Mouse (Mus musculus) liver, postnatal 0 days (tissue): Measurements from ENCODE around the gene Plekhg3. TPM values are rescaled to one million over a fixed set of nuclear protein-coding genes. Genes with fewer than 3 reads are reported as not detected.

Source experiments
- ATAC-seq: fragments of 200-750 bp; cut with Nextera tagmentation; 2 replicates; pipeline ENCODE4 v1.8.0; 2017; ENCODE audit warnings: mild to moderate bottlenecking, moderate library complexity
- DNase-seq: peaks from one replicate; pipeline ENCODE4 v3.0.0-alpha.2; 2016
- H3K27ac ChIP-seq: fragments of 300-500 bp; sonication (generic); 2 replicates; pipeline ENCODE4 v1.5.1; 2014; ENCODE audit warnings: antibody characterized with exemption, moderate library complexity, mild to moderate bottlenecking, low read depth
- H3K27me3 ChIP-seq: fragments of 300-500 bp; sonication (generic); 2 replicates; pipeline ENCODE4 v1.6.1; 2014; ENCODE audit warnings: low read length, control low read depth, mixed read lengths; ENCODE audit not compliant: insufficient read depth
- H3K36me3 ChIP-seq: fragments of 300-500 bp; sonication (generic); replicated peaks from 2 replicates; pipeline ENCODE4 v1.6.1; 2014; ENCODE audit warnings: mild to moderate bottlenecking, control low read depth, low read length, moderate library complexity, mixed read lengths; ENCODE audit not compliant: insufficient read depth
- H3K4me1 ChIP-seq: fragments of 300-500 bp; sonication (generic); 2 replicates; pipeline ENCODE4 v1.6.1; 2014; ENCODE audit warnings: antibody characterized with exemption, mild to moderate bottlenecking, control low read depth; ENCODE audit not compliant: insufficient read depth
- H3K4me2 ChIP-seq: fragments of 300-500 bp; sonication (generic); 2 replicates; pipeline ENCODE4 v1.6.1; 2014; ENCODE audit warnings: low read depth, mild to moderate bottlenecking, low read length, moderate library complexity, mixed read lengths
- H3K4me3 ChIP-seq: fragments of 300-500 bp; sonication (generic); 2 replicates; pipeline ENCODE4 v1.5.1; 2014; ENCODE audit warnings: low read depth, low read length
- H3K9ac ChIP-seq: fragments of 300-500 bp; sonication (generic); replicated peaks from 2 replicates; pipeline ENCODE4 v1.6.1; 2014; ENCODE audit warnings: mild to moderate bottlenecking, moderate library complexity
- H3K9me3 ChIP-seq: fragments of 300-500 bp; sonication (generic); 2 replicates; pipeline ENCODE4 v1.6.1; 2016; ENCODE audit warnings: mild to moderate bottlenecking, control low read depth, low read length, mixed read lengths
- CTCF ChIP-seq: sonication (generic); IDR thresholded peaks from 2 replicates; pipeline ENCODE4 v1.5.1; 2016; ENCODE audit warnings: antibody characterized with exemption, low read depth
- EP300 ChIP-seq: IDR thresholded peaks from 2 replicates; pipeline ENCODE4 v1.6.1; 2016; ENCODE audit warnings: antibody characterized with exemption, low read depth, mild to moderate bottlenecking
- WGBS: fragments of 180-500 bp; shearing (Covaris S2); extraction: QIAGEN DNeasy Blood & Tissue Kit; methylation state at CpG from one replicate; pipeline ENCODE4 v1.1.7; 2014; ENCODE audit not compliant: insufficient replicate concordance; 5-methylcytosine and 5-hydroxymethylcytosine counted together
- polyA plus RNA-seq: library from polyadenylated mRNA; unstranded; fragments of >200 nt; fragmentation: Nextera tagmentation; extraction: Ambion mirVana; gene quantifications from 2 replicates; pipeline ENCODE4 v1.2.1, GENCODE M21; 2015

The Plekhg3 gene
- polyA plus RNA-seq, 1 experiment from 2014 or later: 3.7 TPM

GRCm38 (mm10) chr12:76589531-76589930 lies 58.8 kb downstream of the Plekhg3 start:
- TF ChIP-seq EP300 (no peak), CTCF (no peak)
- ATAC-seq (no peak), DNase-seq (no peak)
- Histone ChIP-seq H3K4me3 (no peak overlapping the region), H3K36me3 (no peaks in the 10 kb centered on the region), H3K4me2 (no peak overlapping the region), H3K27ac (no peak overlapping the region), H3K9me3 (no peaks in the 10 kb centered on the region), H3K27me3 (no peaks in the 10 kb centered on the region), H3K4me1 (peaks cover 17% of the 10 kb centered on the region), H3K9ac (no peak overlapping the region)
- WGBS: 64% methylated on average over 6 of the region's 6 CpGs

- peaks cover 19% of the 10 kb centered on the region for H3K4me1 ChIP-seq
- no peak overlapping the region for H3K4me3 ChIP-seq
- H3K36me3 ChIP-seq: peaks cover 8% of the 10 kb centered on the region
- no peak overlapping the region for H3K9ac ChIP-seq
- H3K27me3 ChIP-seq: no peaks in the 10 kb centered on the region
- no peaks in the 10 kb centered on the region for H3K9me3 ChIP-seq
- DNase-seq (no peak), ATAC-seq (no peak)
- no peak for TF ChIP-seq EP300
- TF ChIP-seq CTCF: no peak
- H3K4me2 ChIP-seq: no peak overlapping the region
- WGBS: 83% methylated on average over 3 of the region's 3 CpGs
- H3K27ac ChIP-seq: no peak overlapping the region
Measured at GRCm38 (mm10) chr12:76591037-76591436, 60.3 kb downstream of the Plekhg3 start.

GRCm38 (mm10) chr12:76592213-76592612 lies 61.5 kb downstream of the Plekhg3 start:
- Histone ChIP-seq H3K9ac (no peak overlapping the region), H3K9me3 (no peaks in the 10 kb centered on the region), H3K4me3 (no peak overlapping the region), H3K27me3 (no peaks in the 10 kb centered on the region), H3K4me1 (peaks cover 19% of the 10 kb centered on the region), H3K36me3 (peaks cover 18% of the 10 kb centered on the region), H3K4me2 (no peak overlapping the region), H3K27ac (no peak overlapping the region)
- 57% methylated on average over 1 of the region's 1 CpGs for WGBS
- no peak for TF ChIP-seq EP300
- TF ChIP-seq CTCF: peak; percentile 90
- peak; percentile 81 for DNase-seq
- no peak for ATAC-seq

DNA sequence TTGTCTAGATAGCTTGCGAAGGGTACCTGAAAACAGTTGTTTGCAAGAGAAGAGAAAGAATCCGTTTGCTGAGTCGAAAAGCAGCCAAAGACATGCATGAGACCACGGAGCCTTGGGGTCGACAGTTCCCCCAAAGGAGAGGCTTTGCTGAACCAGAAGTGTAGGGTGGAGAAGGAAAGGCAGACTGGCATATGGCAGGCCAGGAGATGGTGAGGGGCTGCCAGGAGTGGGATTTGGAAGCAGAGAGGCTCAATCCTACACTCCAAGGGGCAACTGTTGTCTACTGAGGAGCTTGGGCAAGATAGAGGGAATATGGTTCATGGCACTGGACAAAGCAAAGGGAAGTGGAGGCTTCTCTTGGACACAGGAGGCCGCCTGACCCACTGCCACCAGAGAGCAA lies 62.6 kb downstream of the Plekhg3 start:
- no peak for DNase-seq
- ATAC-seq: no peak
- Histone ChIP-seq H3K4me3 (no peak overlapping the region), H3K9ac (peak overlapping the region; percentile 41; the same call in 1 of the 2 replicates), H3K36me3 (peaks cover 22% of the 10 kb centered on the region), H3K27ac (peak overlapping the region; percentile 62), H3K27me3 (no peaks in the 10 kb centered on the region), H3K4me1 (peaks cover 19% of the 10 kb centered on the region), H3K9me3 (no peaks in the 10 kb centered on the region), H3K4me2 (peak overlapping the region; percentile 61)
- 74% methylated on average over 6 of the region's 6 CpGs for WGBS
- TF ChIP-seq CTCF (no peak), EP300 (no peak)

DNA sequence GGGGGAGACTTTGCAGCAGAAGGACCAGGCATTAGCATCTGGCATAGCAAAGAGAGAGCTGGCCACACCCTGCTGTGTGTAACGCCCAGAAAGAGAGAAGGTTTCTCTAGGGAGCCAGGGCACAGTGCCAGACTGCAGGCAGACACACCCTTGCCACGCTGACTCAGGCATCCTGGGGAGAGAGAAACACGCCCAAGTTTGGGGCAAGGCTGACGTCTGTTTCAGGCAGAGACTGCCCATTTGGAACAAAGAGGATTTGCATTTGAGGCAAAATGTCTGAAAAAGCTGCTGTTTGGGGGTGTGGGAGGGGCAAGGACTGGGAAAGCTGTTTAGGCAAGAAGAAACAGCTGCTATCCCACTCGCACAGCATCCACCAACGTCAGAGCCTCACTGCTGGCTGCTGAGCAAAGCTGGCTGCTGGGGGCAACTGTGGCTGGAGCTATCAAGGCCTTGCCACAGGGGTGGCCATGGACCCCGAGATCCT lies 63.2 kb downstream of the Plekhg3 start:
- WGBS: 25% methylated on average over 7 of the region's 7 CpGs
- TF ChIP-seq CTCF: no peak
- no peak for TF ChIP-seq EP300
- Histone ChIP-seq H3K4me2 (peak overlapping the region; percentile 61), H3K27me3 (no peaks in the 10 kb centered on the region), H3K27ac (peak overlapping the region; percentile 86), H3K9me3 (no peaks in the 10 kb centered on the region), H3K9ac (peak overlapping the region; percentile 53), H3K4me1 (peaks cover 19% of the 10 kb centered on the region), H3K4me3 (no peak overlapping the region), H3K36me3 (peaks cover 28% of the 10 kb centered on the region)
- DNase-seq (peak; percentile 91), ATAC-seq (peak; percentile 91)

DNA sequence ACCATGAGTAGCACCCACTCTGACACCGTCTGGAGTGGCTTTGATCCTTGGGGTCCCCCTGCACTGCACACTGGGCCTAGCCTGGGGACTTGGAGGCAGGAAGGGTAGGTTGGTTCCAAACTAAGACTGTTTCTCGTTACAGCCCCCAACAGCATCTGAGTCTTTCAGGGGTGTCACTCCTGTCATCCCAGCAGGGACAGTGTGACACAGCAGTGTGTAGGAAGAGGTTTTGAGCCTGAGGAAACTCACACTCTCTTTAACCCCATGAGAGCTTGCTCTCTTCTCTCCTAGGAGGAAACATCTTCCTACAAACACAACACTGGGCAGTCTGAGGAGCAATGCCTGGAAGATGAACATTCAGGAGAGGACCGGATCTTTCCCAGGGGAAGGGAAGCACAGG lies 63.9 kb downstream of the Plekhg3 start:
- Histone ChIP-seq H3K9me3 (no peaks in the 10 kb centered on the region), H3K27me3 (no peaks in the 10 kb centered on the region), H3K36me3 (peaks cover 30% of the 10 kb centered on the region), H3K4me2 (peak overlapping the region; percentile 52), H3K4me1 (peaks cover 19% of the 10 kb centered on the region), H3K4me3 (no peak overlapping the region), H3K27ac (peak overlapping the region; percentile 86), H3K9ac (peak overlapping the region; percentile 53)
- ATAC-seq (no peak; the same call in 1 of the 2 replicates), DNase-seq (no peak)
- 76% methylated on average over 3 of the region's 3 CpGs for WGBS
- TF ChIP-seq EP300: no peak
- no peak for TF ChIP-seq CTCF
